Mouse (Mus musculus): ENCODE measurements around the gene Runx1. TPM values are rescaled to one million over a fixed set of nuclear protein-coding genes. Genes with fewer than 3 reads are reported as not detected.

Runx1 gene
- total RNA-seq, 1 experiment from 2014 or later, result 92.4 TPM

DNA sequence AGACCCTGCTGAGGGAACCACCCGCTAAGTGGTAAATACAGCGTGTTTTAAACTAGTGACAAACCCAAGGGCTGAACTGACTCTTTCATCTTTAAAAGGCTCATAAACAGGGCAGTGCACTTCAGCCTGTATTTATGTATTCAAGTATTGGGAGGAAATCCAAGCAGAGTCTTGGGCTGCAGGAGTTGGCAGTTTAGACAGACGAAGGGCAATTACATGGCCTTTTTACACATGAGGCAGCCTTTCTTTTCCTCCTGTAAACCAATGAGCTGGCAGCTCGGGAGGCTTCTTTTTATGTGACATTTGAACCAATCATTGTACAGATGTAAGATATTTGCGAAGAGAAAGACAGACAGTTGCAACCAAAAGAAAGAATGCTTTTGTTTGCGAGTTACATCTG, 233.7 kb downstream of the Runx1 start:
- ATAC-seq (replicated peaks; ENCODE audit: low read depth, poor library complexity, severe bottlenecking), result no peak

DNA sequence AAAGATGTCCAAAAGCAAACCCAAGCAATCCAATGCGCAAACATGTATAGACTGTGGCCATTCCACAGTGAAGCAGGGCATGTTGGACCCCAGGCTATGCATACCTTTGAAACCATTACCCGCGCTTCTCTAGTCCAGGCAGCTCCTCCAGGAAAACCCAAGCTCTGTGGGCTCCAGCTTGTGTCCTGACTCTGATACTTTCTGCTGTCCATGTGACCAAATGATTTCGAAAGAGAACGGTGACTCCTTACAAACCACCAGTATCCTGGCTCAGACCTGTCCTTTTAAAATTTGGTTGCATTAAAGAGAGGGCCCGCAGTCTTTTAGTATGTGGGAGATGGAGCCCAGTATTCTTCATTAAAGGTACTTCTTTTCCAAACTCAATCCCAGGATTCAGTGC, 234.2 kb downstream of the Runx1 start:
- ATAC-seq (replicated peaks; ENCODE audit: low read depth, poor library complexity, severe bottlenecking), result no peak

DNA sequence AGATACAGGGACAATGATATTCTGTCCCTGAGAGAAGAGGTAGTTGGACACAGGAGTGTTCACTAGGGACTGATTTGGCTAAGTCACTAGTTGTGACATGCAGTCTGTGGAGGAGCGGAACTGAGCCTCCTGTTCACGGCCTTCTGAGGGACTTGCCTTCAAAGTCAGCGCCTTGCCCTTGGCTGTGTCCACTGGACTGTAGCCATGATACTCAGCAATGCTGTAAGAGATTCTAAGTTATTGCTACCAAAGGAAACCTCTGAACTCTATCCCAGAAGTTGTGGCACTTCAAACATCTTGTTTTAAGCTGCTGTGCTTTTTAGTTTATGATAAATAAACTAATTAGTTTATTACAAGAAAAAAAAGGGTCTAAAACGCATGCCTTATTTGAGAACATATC, 238.1 kb downstream of the Runx1 start:
- no peak for ATAC-seq (replicated peaks; ENCODE audit: low read depth, poor library complexity, severe bottlenecking)

DNA sequence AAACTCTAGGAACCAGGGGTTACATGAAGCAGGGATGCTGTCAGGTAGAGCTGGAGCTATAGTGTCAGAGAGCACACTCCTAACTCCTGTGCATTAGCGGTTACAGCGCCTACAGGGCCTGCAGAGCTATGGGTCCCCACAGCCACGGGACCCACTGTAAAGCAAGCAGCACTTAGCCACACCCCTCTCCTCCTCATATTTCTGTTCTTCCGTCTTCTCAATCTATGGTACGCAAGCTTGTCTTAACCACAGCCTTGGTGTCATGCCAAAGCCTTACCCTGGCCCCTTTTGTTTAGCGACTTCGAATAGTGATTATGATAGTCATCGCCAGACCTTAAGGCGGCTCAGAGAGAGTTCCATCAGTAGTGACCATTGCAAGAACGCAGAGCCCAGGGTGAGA, 244.2 kb downstream of the Runx1 start:
- peak; percentile 91 for ATAC-seq (replicated peaks; ENCODE audit: low read depth, poor library complexity, severe bottlenecking)

DNA sequence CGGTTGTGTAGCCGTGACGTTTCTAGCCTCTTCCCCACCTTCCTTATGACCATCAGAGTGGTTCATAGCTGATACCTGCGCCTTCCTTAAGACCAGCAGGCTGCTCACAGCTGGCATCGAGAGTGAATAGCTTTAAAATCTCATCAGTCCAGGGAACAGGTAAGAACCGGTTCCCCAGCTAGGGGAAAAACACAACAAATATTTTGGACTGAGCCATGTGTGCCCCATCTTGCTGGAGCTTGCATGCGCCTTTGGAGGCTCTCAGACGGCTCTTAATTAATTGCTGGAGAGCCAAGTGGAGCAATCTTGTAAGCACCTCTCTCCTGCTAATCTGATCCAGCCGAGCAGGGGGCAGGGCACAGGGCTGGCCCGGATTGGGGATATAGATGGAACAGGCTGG, 245.0 kb downstream of the Runx1 start:
- no peak for ATAC-seq (replicated peaks; ENCODE audit: low read depth, poor library complexity, severe bottlenecking)

DNA sequence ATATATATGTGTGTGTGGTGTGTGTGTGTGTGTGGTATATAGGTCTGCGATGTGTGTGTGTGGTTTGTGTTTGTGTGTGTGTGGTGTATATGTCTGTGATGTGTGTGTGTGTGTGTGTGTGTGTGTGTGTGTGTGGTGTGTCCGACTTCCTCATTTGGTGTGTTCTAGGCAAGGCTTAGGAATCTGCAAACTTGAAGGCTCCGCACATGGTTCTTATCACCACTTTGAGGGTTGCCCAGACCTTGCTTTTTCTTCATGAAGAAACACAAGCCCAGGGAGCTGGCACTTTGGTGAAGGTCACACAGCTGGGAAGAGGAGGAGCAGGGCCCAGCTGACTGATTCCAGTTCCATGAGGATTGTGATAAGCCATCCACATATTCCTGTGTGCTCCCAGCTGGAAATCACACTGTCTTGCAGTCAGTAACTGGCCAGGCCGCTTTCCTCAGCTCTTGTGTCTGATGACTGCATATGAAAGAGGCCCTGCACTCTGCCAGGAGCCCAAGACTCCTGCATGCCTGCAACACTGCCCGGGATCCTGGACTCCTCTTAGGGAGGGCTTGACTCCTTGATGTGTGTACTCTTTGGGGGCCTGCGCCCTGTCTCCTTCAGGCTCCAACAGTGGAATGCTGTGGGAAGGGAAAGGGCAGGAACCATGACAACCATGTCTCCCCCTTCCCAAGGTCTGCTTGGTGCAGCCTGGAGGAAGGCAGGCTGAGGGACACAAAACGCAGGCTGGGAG, 246.9 kb downstream of the Runx1 start:
- 0 out of 2 replicates have a peak, but pooled peaks have one; percentile 11 for ATAC-seq (replicated peaks; ENCODE audit: low read depth, poor library complexity, severe bottlenecking)

DNA sequence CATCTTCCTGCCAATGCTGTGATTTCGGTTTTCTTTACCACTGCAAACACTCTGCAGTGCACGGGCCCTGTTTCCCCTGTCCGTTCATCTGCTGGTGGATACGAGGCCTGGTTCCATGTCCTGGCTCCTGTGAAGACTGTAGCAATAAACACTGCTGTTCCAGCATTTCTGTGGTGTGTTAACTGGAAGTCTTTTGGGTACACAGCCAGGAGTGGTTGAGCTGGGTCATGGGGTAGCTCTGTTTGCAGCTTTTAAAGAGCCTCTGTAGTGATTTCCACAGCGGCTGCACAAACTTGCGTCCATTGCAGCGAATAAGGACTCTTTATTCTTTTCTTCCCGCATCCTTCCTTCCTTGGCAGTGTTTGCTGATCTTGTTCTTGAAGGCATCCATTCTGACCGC, 248.6 kb downstream of the Runx1 start:
- ATAC-seq (replicated peaks; ENCODE audit: low read depth, poor library complexity, severe bottlenecking), result no peak

DNA sequence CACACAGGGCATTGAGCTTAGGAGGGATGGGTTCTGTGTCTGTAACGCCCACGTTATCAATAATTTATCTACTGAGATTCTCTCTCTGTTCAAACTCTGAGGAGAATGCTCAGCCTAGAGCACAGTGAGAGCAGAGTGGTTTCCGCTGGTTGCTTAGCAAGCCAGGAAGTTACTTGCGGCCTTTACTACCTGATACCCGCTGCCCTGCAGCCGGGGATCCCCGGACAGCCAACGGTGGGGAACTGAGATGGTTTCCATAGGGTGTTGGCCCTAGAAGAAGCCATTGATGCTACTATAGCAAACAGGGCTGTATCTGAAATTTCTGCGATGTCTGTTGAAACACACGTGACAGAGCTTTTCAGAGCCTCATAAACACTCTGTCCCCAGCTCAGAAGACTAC, 250.2 kb downstream of the Runx1 start:
- peak; percentile 60 for ATAC-seq (replicated peaks; ENCODE audit: low read depth, poor library complexity, severe bottlenecking)

DNA sequence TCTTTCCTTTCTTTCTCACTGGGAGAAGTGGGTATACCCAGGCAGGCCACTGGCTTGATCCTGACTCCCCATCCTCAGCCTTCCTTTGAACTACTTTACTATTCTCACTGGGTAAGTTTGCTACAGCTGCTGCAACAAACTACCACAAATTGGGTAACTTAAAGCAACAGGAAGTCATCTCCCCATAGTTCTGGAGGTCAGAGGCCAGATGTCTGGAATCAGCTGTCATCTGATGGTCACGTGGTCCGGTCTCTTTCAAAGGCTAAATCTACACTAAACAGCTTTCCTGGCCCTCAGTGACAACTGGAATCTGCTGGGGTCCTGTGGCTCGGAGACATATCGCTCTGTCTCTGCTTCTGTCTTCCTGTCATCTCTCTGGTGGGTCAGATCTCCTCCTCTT, 252.8 kb downstream of the Runx1 start:
- ATAC-seq (replicated peaks; ENCODE audit: low read depth, poor library complexity, severe bottlenecking), result peak; percentile 63

DNA sequence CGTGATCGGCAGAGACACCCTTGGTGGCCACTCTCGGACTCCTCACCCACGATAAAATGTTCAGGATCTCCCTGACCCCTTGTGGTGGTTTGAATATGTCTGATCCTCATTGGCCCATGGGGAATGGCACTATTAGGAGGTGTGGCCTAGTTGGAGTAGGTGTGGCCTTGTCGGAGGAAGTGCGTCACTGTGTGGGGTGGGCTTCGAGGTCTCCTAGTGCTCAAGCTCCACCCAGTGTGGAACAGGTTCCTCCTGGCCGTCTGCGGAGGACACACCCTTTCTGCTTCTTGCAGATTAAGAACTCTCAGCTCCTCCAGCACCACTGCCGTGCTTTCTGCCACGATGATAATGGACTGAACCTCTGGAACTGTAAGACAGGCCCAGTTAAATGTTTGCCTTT, 254.7 kb downstream of the Runx1 start:
- ATAC-seq (replicated peaks; ENCODE audit: low read depth, poor library complexity, severe bottlenecking), result no peak

DNA sequence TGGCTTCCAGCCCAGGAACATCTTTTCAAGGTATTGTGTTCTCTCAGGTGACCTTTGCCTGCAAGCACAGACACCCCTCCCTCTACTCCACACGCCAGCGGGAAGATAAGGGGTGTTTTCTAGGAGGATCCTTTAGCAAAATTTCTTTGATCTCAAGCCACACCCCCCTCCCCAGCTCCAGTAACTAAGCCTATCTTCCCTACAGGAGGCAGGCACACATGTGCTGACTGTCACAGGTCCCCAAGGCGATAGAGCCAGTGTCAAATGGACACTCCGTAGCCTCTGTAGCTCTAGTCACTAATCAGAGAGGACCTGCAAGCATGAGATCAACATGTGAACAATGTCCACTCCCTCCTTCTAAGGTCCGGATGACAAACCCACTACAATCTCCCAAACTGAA, 259.8 kb downstream of the Runx1 start:
- ATAC-seq (replicated peaks; ENCODE audit: low read depth, poor library complexity, severe bottlenecking), result 0 out of 2 replicates have a peak, but pooled peaks have one; percentile 15

DNA sequence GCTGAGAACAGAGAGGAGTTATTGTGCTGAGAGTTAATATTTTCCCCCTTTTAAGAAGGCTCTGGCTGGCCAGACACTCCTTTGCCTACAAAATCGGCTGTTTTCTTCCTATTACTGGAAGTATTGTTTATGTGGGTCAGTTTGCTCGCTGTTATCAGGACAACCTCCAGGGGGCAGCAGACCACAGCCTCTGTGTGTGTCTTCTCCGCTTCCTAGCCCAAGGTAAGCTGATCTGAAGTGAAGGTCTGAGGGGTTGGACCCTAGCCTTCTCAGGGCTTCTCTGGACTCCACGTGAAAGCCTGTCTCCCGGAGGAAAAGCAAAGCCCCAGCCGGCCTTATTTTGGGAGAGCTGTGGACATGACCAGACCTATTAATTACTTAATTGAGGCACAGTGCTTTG, 260.2 kb downstream of the Runx1 start:
- ATAC-seq (replicated peaks; ENCODE audit: low read depth, poor library complexity, severe bottlenecking), result peak; percentile 90

DNA sequence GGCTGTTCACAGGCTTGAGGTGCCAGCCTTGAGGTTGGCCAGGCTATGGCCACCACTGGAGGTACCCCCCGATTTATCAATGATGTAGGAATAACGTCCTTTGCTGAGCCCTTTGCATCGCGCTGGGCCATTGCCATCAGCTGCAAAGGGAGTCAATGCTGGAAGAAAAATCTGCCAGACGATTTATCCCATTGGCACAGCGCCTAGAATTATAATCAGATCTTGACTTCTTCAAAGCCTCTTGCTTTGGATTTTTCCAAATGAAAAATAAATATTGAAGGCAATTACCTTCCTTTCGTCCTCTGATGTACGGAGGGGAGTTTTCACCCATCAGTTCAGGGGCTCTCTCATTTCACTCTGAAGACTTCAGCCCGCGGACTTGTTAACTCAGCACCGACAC, 260.7 kb downstream of the Runx1 start:
- ATAC-seq (replicated peaks; ENCODE audit: low read depth, poor library complexity, severe bottlenecking), result no peak

DNA sequence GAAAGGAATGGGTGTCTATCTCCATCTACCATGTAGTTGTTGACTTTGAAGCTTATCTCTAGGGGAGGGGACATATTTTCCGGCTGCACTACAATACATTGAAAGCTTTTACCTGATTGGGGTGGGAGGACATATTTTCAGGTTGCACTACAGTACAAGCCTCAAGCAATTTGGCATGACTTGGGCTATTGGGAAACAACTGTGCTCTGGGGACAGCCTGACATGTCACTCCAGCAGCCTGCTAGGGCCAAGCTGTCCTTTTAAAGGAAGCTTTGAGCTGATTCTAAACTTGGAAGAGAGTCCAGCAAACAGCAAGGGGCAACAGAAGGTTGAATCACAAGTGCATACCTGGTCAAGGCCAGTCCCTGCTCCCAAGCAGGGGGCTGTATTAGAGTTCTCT, 270.9 kb downstream of the Runx1 start:
- no peak for ATAC-seq (replicated peaks; ENCODE audit: low read depth, poor library complexity, severe bottlenecking)

DNA sequence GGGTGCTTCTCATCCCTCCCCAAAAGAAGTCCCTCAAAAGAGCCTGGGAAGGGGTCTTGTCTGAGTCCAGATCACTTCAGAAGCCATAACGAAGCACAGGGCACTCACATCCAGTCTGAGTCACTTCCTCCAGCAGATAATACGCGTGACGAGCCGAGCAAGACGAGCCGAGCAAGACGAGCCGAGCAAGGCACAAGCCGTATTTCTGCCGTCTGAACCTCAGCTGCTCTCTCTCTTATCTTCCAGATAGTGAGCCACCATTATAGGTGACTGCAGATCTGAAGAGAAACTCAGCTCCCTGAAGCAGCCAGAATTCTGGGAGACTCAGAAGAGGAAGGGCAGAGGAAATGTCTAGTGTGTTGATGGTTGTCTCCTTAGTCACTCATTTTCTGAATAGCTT, 273.1 kb downstream of the Runx1 start:
- ATAC-seq (replicated peaks; ENCODE audit: low read depth, poor library complexity, severe bottlenecking), result no peak

DNA sequence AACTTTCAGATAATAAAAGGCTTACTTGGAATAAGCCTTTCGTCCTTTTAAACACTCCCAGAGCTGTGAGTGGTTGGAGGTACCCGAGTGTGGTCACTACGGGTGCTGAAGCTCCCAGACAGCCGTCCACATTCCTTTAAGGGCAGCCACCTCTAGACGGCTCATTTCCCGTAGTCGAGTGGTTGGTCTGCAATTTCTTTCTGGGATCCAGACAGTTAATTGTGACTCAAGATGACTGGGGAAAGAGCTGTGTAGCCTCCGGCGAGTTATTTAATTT, 273.9 kb downstream of the Runx1 start:
- no peak for ATAC-seq (replicated peaks; ENCODE audit: low read depth, poor library complexity, severe bottlenecking)
